Mouse (Mus musculus) olfactory bulb, adult 2 months (tissue): ENCODE measurements at regions not wholly inside any gene's neighbourhood (a gene's known extent, or its start where the extent isn't known, plus 50 kb on each side); places are given as distances from the start of the nearest gene placed in this dataset.

Experiments used
- CTCF ChIP-seq: fragments of 200-500 bp; IDR thresholded peaks from 2 replicates; pipeline ENCODE4 v1.5.1; 2012; ENCODE audit warnings: low read depth, mild to moderate bottlenecking, low read length, moderate library complexity; ENCODE audit not compliant: insufficient read depth
- POLR2A ChIP-seq: fragments of 200-500 bp; IDR thresholded peaks from 2 replicates; pipeline ENCODE4 v1.6.1; 2012; ENCODE audit warnings: mild to moderate bottlenecking, low read depth, low read length, moderate library complexity; ENCODE audit not compliant: insufficient read depth

DNA sequence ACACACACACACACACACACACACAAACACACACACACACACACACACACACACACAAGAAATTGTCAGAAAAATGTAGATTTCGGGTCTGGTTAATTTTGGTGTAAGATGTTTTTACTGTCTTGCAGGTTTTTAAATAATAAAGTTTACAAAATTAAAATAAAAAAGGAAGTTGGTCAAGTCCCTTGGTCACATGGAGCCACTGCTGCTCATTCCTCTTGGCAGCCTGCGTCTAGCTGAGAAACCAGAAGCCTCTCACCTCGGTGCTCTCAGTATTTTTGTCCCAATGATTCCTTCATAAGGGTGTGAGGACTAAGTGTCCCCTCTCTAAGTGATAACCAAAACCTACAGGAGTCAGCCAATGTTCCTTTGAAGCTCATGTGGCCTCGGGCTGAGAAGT is 76.8 kb upstream of the Smg1 start:
- no peak for TF ChIP-seq CTCF
- TF ChIP-seq POLR2A: no peak
